Mouse (Mus musculus) spleen, adult 12 weeks (tissue): ENCODE measurements around the gene Cuedc1.

Source experiments
- DNase-seq: peaks from one replicate; pipeline ENCODE4 v3.0.0; 2022; ENCODE audit warnings: low spot score

Cuedc1 gene

DNA sequence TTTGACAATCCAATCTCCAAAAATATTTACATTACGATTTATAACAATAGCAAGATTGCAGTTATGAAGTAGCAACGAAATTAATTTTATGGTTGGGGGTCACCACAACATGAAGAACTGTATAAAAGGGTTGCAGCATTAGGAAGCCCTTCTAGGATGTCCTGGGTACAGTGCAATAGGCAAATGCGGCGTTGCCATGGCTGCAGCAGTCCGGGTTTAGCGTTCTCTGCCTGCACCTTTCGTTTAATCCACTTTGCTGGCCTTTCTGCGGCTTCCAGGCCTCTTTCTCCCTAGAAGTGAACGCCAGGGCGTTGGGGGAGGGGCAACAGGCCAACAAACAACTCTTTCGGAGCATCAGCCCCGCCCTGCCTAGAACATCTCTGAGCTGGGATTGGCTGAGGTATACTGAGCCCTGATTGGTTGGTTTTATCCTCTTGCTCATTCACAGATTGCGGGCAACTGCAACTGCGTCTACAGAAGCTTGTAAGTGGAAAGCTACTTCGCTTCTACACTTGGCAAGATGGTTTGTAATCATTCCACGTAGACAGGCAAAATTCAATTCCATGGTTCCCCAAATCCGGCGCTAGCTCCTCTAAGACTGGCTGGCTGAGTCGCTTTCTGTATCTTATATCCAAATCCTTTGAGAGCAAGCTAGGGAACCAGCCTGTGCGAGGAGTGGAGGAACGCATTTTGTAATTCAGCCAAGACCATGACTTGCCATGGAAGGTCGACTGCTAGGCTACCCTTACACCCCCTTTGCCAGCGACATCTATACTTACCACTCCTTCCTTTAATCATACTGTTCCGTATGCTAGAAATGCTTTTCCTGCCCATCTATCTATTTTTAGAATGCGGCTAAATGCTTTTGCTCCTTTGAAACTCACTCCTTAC is 10.9 kb upstream of the Cuedc1 start:
- peak; percentile 40 for DNase-seq

DNA sequence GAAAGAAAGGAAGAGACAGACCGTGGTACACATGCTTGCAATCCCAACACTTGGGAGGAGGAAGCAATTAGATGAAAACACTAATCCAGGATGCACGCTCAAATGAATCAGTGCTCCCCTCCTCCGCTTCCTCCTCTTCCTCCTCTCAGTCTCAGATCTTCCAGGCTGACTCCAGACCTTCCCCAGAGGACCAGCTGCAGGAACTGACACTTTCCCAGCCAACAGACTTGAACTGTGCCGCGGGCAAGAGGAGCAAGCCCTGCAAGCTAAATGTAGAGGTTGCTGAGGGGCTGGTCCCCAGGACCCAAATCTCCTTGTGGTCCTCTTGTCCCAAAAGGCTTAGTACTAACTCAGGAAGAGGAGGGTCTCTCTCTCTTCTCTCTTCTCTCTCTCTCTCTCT is 8.7 kb upstream of the Cuedc1 start:
- DNase-seq = no peak

DNA sequence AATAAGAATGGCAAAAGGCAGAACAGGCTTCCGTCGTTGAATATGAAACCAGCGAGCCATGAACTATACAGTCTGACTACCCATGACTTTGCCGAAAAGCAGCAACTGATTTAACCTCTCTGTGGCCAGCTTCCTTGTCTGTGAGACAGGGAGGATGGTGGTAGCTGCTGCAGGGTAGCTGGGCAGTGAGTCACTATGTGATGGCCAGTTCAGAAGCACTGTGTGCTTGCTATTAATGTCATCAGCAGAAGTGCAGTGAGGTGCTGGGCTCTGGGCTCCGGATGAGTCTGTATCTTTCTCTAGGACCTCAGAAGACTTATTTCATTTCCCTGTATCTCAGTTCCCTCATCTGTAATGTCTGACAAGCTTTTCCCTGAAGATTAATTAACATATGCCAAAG is 7.6 kb upstream of the Cuedc1 start:
- DNase-seq = no peak

DNA sequence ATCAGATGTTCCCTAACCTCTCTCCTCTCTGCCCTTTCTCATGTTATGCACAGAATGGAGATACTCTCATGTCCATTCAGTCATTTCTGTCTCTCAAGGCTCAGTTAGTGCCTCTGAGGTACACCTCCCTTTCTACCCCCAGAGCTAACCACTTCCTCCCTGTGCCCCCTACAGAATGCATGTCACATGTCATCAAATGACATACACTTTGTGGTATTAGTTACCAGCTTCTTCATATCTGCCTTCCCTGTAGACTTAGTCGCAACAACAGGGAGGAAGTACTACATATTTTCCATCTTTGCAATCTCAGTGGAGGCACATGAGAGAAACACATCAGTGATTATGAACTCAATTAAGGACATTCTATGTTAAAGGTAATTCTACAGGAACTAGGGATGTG is 5.9 kb upstream of the Cuedc1 start:
- DNase-seq = no peak

DNA sequence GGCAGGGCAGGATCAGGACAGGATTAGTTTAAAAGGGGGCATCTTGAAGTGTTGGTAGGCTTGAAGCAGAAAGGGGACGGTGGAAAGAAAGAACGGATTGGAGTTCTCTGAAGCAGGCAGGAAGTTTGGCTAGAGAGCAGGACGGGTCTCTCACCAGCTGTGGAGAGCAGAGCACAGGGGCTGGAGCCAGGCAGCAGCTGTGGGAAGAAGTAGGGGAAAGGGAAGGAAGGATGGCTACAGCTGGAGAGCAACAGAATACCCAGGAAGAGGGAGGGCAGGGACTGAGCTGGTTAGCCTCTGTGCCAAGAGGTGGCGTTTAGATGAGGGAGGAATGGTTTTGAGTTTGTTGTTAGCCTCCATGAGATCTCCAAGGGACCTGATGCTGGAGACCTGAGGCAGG is 685 bp upstream of the Cuedc1 start:
- DNase-seq = no peak

DNA sequence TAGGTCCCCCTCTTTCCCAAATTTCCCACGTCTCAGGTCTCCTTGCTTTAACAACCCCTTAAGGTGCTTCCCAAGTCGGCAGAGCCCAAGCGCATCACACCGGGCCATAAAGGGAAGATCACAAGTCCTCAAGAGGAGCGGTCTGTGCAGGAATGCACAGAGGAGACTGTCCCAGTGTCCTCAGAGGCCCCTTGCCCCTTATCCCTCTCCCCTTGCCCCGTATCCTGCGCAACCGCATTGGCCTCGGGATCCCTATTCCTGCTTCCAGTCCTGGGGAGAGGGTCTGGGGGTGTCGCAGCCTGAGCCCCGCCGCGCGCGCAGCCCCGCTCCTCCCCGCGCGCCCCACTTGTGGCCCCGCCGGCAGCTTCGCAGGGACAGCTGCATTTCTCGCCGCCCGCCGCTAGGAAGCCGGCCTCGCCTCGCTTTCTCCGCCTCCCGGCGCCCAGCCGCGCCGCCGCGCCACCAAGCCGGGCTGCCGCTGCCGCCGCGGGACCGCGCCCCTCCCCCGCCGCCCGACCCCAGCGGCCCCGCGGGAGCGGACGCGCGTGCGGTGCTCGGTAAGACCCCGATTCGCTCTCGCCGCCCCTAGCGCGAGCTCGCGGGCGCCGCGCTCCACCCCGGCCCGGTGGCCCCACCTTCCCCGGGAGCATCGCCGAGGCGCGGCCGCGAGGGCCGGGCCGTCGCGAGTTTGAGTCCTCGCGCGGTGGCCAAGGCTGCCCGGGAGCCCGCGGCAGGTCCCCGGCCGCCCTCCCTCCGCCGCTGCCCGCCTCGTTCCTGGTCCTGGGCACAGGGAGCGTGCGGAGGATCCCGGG is 1.1 kb downstream of the Cuedc1 start:
- peak; percentile 35 for DNase-seq

DNA sequence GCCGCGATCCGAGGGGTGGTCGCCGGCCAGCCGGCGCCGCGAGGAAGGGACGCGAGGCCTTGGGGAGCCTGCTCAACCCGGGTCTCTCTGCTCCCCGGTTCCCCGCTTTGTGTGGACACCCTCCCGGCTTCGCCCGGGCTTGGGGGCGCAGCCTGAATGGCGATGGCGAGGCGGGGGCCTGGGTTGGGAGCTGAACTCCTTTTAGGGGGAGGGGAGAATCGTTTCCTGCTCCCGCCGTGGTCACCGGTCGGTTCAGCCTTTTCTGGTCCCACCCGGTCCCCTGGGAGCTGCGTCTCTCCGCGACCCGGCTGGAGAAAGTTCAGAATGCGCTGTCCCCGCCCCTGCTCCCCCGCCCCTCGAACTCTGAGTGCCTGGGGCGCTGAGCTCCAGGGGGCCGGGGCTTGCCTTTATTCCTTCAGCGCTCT is 1.8 kb downstream of the Cuedc1 start:
- DNase-seq = no peak

DNA sequence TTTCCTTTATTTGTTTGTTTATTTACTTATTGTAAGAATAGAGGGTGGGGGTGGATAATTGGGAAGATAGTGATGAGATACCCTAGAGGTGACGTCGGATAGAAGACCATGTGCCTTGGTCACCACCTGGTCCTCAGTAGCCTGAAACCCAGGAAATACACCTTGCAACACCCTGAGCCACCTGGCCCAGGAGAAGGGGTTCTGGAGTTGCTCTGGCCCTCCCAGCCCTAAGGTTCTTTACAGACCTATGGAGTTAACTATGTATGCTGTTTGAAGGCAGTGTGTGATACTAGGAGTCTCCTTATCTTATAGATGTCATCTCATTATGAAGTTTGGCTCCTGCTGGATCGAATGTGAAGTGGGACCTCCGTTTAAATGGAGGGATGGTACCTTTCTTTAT is 2.3 kb downstream of the Cuedc1 start:
- DNase-seq = no peak

DNA sequence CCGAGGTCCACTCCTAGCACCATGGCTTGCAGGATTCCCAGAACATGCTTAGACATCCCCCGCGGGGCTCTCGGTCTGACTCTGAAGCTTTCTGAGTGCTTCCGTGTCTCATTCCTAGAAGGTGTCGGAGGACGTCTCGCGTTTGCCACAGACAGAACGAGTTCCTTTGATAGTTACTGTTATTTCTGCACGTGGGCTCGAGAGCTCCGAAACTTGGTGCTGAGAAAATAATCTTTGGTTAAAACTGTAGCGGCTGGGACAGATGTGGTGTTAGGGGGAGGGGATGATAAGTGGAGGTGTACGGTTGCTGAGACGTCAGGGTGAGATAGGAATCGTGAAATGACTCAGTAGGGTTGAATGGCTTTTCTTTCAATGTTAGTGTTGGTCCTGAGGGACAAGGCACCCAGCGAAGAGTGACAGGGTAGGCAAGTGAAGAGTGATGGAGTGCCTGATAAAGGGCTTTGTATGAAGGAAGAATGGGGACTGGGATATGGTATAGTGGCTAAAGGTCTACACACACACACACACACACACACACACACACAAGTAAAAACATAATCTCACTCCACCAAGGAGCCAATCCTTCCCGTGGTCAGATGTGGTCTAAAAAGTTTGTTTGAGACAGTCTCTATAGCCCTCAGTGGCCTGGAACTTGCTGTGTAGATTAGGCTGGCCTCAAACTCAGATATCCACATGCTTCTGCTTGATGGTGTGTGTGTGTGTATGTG is 5.5 kb downstream of the Cuedc1 start:
- no peak for DNase-seq

DNA sequence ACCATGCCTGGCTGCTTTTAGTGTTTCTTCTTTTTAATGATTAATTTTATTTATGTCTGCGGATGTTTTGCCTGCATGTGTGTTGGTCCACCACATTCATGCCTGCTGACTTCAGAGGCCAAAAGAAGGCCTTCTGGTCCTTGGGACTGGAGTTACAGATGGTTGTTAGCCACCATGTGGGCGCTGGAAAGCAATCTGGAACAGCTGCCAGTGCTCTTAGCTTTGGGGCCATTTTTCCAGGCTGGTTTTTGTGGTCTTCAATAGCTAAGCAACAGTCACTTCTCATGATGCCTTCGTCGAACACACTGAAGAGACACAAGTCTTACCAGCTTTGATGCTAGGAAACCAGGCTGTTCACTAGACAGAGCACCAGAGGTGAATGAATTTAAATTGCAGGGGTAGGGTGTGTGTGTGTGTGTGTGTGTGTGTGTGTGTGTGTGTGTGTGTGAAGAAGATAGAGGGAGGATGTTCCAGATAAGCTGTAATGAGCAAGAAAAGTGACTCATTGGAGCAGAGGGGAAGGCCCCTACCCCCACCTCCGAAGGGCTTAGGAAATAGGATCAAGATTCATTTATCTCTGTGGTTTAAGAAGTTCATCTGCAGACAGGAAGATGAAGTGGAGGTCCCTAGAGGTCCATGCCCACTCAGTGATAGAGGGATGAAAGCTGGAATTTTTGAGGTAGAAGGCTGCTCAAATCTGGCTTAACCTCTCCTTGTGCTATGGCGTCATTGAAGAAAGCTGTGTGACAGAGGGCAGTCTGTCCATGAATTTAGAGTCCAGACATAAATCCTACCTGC is 7.8 kb downstream of the Cuedc1 start:
- no peak for DNase-seq

DNA sequence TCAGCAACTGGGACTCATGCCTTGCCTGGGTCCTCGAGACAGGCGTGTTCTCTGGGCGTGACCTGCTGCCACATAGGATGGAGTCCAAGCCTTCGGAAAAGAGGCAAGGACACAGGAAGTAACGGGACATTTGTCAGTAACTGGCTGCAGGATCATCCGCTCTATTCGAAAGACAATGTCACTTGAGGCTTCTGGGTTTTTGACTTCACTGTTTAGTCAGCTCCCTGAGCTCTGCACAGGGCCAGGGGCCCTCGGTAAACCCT is 8.4 kb downstream of the Cuedc1 start:
- DNase-seq = no peak

DNA sequence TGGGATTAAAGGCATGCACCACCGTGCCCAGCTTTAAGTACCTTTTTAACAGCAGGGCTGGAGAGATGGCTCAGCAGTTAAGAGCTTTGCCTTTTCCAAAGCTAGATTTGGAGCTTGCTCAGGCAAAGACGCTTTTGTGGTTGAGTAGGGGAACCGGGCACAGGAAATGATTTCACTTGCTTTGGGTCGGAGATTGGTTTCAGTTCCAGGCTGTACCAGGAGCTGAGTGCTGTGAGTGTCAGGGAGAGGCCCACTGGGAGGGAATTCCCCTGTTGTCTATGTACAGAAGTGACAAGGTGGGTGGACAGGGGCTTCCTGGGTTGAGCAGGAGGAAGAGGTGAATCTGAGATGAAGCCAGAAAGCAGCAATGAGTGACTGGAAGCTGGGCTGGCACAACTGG is 9.5 kb downstream of the Cuedc1 start:
- peak; percentile 21 for DNase-seq

DNA sequence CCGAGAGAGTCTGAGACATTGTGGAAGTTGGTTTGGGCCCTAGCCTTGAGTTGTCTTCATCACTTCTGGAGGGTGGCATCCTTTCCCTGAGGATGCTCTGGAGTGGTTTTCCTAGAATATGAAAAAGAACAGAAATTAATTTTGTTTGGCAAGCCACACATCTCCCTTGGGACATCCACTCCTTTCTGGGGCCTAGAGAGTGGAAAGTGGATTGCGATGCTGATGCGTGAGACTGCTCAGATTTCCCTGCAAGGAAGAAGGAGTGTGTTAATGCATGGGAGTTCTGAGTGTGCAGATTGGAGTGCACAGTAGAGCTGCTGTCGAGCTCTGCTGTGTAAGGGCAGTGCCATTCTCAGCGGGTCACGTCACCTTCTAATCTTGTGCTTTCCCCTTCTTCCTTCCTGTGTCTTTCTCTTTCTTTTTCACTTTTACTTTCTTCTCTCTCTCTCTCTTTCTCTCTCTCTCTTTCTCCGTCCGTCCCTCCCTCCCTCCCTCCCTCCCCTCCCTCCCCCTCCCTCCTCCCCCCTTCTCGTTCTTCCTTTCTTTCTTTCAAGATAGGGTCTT is 12.3 kb downstream of the Cuedc1 start:
- no peak for DNase-seq

DNA sequence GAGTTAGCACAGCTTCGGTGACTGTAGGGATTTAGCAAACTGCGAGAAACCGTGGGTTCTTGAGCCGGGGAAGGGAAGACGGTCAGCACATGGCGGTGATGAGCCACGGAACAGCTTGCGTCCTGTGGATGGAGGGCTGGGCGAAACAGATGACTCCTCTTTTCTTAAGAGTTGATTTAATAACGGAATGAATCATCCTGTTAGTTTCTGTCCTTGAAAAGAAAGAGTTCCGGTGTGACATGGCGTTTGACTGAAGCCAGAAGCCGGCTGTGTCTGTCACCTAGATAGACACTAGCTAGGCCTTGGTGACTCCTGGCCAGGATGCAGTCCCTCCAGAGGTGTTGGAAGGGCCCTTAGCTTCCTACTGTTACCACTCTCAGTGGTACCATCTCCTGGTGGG is 14.2 kb downstream of the Cuedc1 start:
- DNase-seq = no peak

DNA sequence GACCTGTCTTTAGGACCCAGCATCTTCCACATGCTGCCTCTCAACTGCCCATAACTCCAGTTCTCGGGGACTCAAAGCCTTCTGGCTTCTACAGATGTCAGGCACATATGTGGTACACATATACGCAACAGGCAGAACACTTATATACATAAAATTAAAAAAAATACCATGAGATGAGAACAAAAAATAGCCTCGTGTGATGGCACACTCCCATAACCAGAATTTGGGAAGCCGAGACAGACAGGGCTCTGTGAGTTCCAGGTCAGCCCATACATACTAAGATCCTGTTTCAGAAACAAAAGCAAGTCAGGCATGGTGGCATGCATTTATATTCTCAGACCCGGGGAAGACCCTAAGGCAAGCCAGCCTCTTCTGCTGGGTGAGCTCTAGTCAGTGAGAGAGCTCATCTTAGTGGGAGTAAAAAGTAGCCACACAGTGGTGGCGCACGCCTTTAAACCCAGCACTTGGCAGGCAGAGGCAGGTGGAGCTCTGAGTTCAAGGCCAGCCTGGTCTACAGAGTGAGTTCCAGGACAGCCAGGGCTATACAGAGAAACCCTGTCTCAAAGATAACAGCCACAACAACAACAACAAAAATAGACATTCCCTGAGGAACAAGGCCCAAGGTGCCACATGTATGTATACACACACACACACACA is 14.9 kb downstream of the Cuedc1 start:
- no peak for DNase-seq

DNA sequence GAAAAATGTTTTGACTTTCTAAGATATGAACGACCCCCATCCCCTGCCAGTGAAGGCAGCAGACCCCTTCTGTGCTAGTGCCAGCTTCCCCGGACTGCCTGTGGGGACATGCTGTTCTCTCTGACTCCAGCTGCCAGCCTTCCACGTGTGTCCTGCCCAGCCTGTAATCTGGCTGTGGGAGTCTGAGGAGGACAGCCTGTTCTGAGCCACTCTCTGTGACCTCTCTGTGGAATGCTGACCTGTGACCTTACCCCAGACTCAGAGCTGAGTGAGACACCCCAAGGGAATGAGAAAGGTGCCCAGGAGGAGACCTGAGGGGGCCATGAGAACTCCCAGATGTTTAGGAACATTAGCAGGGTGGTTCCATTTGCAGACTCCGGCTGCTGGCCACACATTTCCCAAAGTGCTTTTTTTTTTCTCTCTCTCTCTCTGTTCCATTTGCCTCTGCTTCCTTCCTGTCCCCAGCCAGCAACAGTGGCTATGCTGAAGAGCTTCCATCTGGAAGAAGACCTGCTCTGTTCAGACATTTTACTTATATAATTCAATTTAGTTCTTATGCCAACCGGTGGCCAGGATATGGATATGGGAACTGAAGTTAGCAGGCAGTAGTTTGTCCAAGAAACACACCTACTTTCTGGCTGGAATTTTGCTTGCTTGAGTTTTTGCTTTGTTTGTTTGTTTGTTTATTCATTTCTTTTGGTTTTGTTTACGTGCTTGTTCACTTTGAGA is 15.8 kb downstream of the Cuedc1 start:
- no peak for DNase-seq

DNA sequence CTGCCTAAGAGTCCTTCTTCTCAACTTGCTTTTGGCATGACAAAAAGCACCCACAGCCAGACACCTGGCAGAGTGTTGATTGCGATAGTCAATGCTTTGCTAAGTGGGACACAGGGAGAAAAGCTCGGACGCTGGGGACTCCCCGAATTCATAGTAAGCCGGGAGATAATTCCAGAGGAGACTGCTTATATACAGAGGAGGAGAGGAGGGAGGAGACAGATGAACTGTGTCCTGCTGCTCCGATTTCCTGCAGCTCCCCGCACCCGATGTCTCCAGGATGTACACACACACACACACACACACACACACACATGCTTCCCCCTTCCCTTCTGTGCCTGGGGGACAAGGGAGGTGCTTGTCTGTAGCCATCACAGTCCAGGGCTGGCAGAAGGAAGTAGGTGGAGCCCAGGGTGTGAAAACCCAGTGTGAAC is 17.0 kb downstream of the Cuedc1 start:
- no peak for DNase-seq

DNA sequence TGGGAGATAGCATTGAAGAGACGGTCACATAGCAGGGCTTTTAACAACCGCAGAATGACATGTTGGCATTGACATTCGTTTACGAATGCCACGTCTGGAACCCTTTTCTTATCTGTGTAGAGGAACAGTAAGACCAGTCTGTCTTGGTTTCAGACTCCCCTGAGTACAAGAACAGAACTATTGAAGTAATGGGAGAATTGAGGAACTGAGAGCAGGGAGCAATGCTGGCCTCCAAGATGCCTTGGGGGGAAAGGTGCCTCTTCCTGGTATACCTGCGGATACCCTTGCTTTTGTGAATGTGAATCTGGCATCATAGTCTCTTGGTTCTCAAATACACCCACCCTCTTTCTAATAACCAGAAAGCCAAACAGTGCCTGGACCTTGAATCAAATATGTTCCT is 18.7 kb downstream of the Cuedc1 start:
- DNase-seq = no peak

DNA sequence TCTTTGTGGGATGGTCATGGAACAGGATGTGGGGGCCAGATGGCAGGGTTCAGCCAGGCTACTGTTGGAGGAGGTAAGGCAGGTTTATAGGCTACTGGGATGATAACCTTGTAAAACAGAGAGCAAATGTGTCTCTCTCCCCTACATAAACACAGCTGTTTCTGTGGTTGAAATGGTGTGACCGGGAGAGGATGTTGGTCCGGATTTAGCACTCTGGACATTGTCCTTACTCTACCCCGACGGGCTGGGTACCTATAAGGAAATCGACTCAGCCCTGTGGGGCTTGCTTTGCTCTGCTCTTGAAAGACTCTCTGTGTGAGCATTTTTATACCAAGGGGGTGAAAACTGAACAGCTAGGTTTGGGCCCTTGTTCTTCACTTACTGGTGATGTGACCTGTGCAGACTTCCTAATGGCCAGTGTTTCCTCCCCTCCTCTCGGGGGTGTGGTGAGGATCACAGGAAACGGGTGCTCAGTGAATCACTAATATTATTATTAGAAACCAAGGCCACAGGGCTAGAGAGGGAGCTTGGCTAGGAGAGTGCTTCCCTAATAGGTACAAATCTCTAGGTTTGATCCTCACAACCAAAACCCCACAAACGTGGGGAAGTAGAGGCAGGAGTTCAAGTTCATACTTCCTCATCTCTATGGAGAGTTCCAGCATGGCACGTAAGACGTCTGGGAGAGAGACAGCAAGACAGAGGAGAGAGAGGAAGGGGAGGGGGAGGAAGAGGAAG is 19.7 kb downstream of the Cuedc1 start:
- DNase-seq = no peak

DNA sequence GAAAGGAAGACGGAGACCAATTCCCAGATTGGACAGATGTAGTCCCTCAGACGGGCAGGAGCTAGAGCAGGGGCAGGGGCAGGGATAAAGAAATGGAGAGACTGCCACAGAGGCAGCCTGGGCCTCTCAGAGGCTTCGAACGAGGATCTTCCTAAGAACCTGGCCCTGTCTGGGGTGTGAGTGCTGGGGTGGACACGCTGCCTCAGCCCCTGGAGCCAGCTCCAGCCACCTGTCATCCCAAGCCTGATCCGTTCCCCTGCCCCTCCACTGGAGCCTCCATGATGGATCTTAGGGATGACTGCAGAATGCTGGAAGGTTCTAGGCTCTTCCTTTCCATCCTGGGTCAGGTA is 20.2 kb downstream of the Cuedc1 start:
- DNase-seq = no peak
